Mouse (Mus musculus): ENCODE results near the gene Dmrtb1.

DNA sequence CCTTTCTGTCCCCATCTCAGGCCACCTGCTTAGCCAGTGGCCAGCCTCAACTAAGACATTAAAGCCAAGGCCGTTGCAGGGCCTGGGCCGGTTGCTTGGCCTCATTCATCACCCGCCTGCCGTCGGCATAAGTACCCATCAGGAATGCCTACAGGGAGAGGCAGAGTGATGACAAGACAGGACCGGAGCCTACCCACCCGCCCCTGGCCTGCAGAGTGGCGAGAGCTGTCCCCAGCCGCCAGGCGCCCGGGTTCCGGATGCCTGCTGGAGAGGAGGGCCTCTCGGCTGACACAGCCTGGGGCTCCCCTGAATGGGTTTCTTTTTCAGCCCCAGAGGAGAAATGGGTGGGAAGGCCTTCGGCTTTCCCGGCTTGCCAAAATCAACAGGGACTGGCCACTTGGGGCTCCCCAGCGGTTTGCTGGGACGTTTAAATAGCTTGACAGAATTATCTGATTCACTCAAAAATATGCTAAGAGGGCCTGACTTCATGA lies 55.1 kb downstream of the Dmrtb1 start:
- TF ChIP-seq CHD2 (IDR thresholded peaks at IDR 0.05; ENCODE audit: low read depth, low read length): no peak
- TF ChIP-seq ZC3H11A (IDR thresholded peaks at IDR 0.05; ENCODE audit: borderline replicate concordance, low read depth, low read length): no peak
- no peak for TF ChIP-seq MAFK (IDR thresholded peaks at IDR 0.05; ENCODE audit: insufficient read depth, low read depth, low read length)

Measured in ES-E14 (cell line).